Mouse (Mus musculus) G1E (cell line): ENCODE measurements at regions not wholly inside any gene's neighbourhood (a gene's known extent, or its start where the extent isn't known, plus 50 kb on each side); places are given as distances from the start of the nearest gene placed in this dataset.

ENCODE experiments used
- ATAC-seq: 2 replicates; pipeline ENCODE4 v1.8.0; 2016; ENCODE audit warnings: mild to moderate bottlenecking; ENCODE audit not compliant: insufficient number of reproducible peaks, poor library complexity, low FRiP score, severe bottlenecking; ENCODE audit errors: extremely low read depth
- DNase-seq: peaks from one replicate; pipeline ENCODE4 v3.0.0; 2012; ENCODE audit warnings: low spot score
- H3K27me3 ChIP-seq: 2 replicates; pipeline ENCODE4 v1.6.1; 2012; ENCODE audit warnings: mild to moderate bottlenecking, low read length, inconsistent platforms; ENCODE audit not compliant: insufficient read depth
- H3K36me3 ChIP-seq: replicated peaks from 2 replicates; pipeline ENCODE3; 2012; ENCODE audit warnings: mild to moderate bottlenecking, inconsistent platforms
- H3K4me1 ChIP-seq: 2 replicates; pipeline ENCODE4 v1.6.1; 2012; ENCODE audit warnings: low read depth, low read length, inconsistent platforms, mixed read lengths; ENCODE audit not compliant: insufficient read depth
- H3K4me3 ChIP-seq: 2 replicates; pipeline ENCODE4 v1.5.1; 2012; ENCODE audit warnings: low read depth, mild to moderate bottlenecking, inconsistent platforms, low read length, moderate library complexity, mixed read lengths
- H3K9me3 ChIP-seq: replicated peaks from 2 replicates; pipeline ENCODE4 v1.6.1; 2012; ENCODE audit warnings: inconsistent platforms
- CTCF ChIP-seq: IDR thresholded peaks from 2 replicates; pipeline ENCODE4 v1.5.1; 2012; ENCODE audit warnings: low read depth, low read length, inconsistent platforms, mixed read lengths
- GATA1 ChIP-seq: IDR thresholded peaks from 2 replicates; pipeline ENCODE4 v1.6.1; 2012; ENCODE audit warnings: borderline replicate concordance, low read length, inconsistent platforms, mixed read lengths
- GATA2 ChIP-seq: IDR thresholded peaks from 2 replicates; pipeline ENCODE4 v1.6.1; 2012; ENCODE audit warnings: low read depth, low read length, inconsistent platforms, borderline replicate concordance
- POLR2AphosphoS5 ChIP-seq: IDR thresholded peaks from 2 replicates; pipeline ENCODE4 v1.6.1; 2012; ENCODE audit warnings: low read depth, low read length, inconsistent platforms; ENCODE audit not compliant: insufficient replicate concordance
- TAL1 ChIP-seq: conservative IDR thresholded peaks from 2 replicates; pipeline ENCODE4 v1.6.1; 2012; ENCODE audit warnings: low read depth, low read length, inconsistent platforms, mixed read lengths

DNA sequence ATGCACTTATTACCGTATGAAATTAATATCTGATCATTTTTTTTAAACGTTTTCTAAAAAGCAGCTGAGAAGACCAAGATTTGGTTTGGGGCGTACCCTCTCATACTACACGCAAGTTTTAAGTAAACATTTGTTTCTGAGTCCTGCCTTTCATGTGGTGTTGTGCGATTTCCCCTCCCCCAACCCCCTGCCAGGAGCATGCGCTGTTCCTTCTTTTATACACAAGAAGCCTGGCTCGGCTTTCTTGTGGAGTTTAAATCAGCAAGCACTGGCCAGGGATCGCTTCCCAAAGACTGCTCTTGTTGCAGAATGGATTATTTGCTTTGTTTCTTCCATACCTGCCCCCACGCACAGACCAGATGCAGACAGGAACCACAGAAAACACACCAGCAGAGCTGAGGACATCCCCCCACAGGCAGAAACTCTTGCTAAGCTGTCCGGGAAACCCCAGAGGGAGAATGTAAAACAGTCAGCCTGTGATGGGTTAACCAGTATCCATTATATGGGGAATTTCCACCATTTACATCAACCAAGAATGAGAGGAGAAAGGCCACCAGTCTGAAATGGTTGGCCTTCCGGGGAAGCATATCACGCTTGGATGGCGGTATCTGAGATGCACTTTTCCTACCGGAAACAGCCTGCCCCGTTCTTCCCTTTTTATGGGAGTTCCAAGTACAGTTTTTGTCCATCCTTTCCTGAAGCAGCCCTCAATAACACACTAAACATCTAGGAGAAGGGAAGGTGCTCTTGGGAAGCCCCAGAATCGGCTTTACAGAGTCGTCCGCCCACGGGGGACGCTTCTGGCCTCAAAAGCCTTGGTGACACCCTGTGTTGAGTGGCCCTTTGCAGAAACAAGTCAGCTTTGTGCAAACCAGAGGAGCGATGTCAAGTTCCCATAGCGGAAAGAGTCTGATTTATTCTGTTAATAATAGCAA lies 91.3 kb downstream of the Tomm20 start:
- ATAC-seq (no peak), DNase-seq (no peak)
- peaks cover 79% of the 10 kb centered on the region for H3K4me1 ChIP-seq
- no peaks in the 10 kb centered on the region for H3K36me3 ChIP-seq
- no peaks in the 10 kb centered on the region for H3K27me3 ChIP-seq
- H3K4me3 ChIP-seq: no peak overlapping the region
- TF ChIP-seq TAL1 (no peak), GATA2 (no peak), CTCF (no peak), POLR2AphosphoS5 (no peak), GATA1 (no peak)
- H3K9me3 ChIP-seq: no peaks in the 10 kb centered on the region

DNA sequence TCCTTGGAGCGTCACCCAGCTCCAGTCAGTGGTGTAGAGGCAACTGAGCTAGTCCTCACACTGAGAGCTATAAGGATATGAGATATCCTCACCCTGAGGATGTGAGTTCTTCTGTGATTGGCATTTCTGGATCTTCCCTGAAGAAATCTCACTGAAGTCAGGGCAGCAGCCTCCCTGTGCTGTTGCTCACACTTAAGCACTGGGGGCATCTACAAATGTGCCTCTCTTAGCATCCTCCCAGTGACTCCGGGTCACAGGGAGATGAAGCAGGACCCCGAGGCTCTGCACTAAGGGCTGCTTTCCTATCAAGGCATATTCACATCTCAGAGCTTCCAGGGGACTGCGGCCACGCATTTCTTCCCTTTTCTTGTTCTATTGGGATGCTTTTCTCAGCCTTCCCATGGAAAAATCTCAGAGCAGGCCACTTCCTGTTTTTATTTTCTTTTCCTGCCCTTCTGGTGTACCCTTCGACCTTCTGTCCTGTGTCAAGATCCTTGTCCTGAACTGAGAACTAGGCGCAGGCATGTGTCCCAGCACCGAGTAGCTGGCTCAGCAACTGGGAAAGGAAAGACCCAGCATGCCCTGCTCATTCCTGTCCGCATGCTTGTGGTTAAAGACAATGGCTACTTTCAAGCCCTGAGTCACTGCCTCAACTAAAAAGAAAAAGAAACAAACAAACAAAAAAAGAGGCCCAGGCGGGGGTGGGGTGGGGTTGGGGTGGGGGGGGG lies 92.8 kb downstream of the Tomm20 start:
- ATAC-seq (no peak), DNase-seq (no peak)
- no peak for TF ChIP-seq CTCF
- no peak for TF ChIP-seq GATA2
- TF ChIP-seq GATA1: no peak
- no peak for TF ChIP-seq POLR2AphosphoS5
- Histone ChIP-seq H3K36me3 (no peaks in the 10 kb centered on the region), H3K4me1 (peaks cover 79% of the 10 kb centered on the region), H3K4me3 (no peak overlapping the region), H3K9me3 (no peaks in the 10 kb centered on the region), H3K27me3 (no peaks in the 10 kb centered on the region)

GRCm38 (mm10) chr8:126852184-126852583 lies 93.5 kb downstream of the Tomm20 start:
- Histone ChIP-seq H3K36me3 (no peaks in the 10 kb centered on the region), H3K4me3 (no peak overlapping the region), H3K9me3 (no peaks in the 10 kb centered on the region), H3K4me1 (peaks cover 79% of the 10 kb centered on the region), H3K27me3 (no peaks in the 10 kb centered on the region)
- DNase-seq (no peak), ATAC-seq (no peak)
- no peak for TF ChIP-seq POLR2AphosphoS5
- TF ChIP-seq GATA2: no peak
- TF ChIP-seq TAL1: no peak
- no peak for TF ChIP-seq CTCF
- no peak for TF ChIP-seq GATA1

DNA sequence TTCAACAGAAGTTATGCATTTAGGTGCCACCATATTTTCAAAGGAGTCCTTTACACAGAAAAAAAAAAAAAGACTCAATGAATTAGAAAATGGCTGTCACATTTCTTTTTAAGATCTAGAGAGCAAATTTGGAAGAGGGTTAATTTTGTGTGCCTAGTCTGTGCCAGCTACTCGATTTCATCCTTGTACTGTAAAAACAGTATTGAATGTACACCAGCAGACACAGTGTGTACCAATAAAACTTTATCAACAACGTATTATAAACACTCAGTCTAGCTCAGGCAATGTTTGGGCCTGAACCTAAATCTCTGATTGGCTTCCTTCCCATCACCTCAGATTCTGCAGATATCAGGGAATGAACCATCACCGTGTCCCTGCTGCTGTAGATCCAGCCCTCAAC lies 93.9 kb downstream of the Tomm20 start:
- Histone ChIP-seq H3K4me3 (no peak overlapping the region), H3K9me3 (no peaks in the 10 kb centered on the region), H3K4me1 (peaks cover 80% of the 10 kb centered on the region), H3K27me3 (no peaks in the 10 kb centered on the region), H3K36me3 (no peaks in the 10 kb centered on the region)
- ATAC-seq (no peak), DNase-seq (no peak)
- no peak for TF ChIP-seq GATA2
- no peak for TF ChIP-seq CTCF
- no peak for TF ChIP-seq GATA1
- TF ChIP-seq TAL1: no peak
- no peak for TF ChIP-seq POLR2AphosphoS5

- no peak overlapping the region for H3K4me3 ChIP-seq
- no peaks in the 10 kb centered on the region for H3K9me3 ChIP-seq
- TF ChIP-seq TAL1: no peak
- H3K4me1 ChIP-seq: peaks cover 84% of the 10 kb centered on the region
- no peak for DNase-seq
- ATAC-seq: no peak
- no peaks in the 10 kb centered on the region for H3K36me3 ChIP-seq
- H3K27me3 ChIP-seq: no peaks in the 10 kb centered on the region
These were observed 95.5 kb downstream of the Tomm20 start for GRCm38 (mm10) chr8:126850189-126850535.

- Histone ChIP-seq H3K9me3 (no peaks in the 10 kb centered on the region), H3K36me3 (no peaks in the 10 kb centered on the region), H3K27me3 (no peaks in the 10 kb centered on the region), H3K4me1 (peaks cover 85% of the 10 kb centered on the region), H3K4me3 (peak overlapping the region; percentile 54; the same call in 1 of the 2 replicates)
- DNase-seq: no peak
- peak; percentile 66 for ATAC-seq
- TF ChIP-seq GATA1 (no peak), GATA2 (no peak), TAL1 (no peak), CTCF (no peak), POLR2AphosphoS5 (no peak)
These were observed 96.0 kb downstream of the Tomm20 start for GRCm38 (mm10) chr8:126849411-126850188.
